Mouse (Mus musculus) 3134 (cell line): ENCODE results near the gene Gpank1.
A peak's percentile ranks its signal among the peaks of the same experiment; 100 is the strongest.
"Not testable (repeated sequence)": the region's sequence is repeated elsewhere in the genome, so short reads cannot be mapped to it uniquely, and the experiment has no call there.

Source experiments
- DNase-seq: peaks from one replicate; pipeline ENCODE4 v3.0.0-alpha.2; 2011; ENCODE audit warnings: low spot score; ENCODE audit not compliant: insufficient read length; ENCODE audit errors: extremely low read depth

Gpank1 gene

DNA sequence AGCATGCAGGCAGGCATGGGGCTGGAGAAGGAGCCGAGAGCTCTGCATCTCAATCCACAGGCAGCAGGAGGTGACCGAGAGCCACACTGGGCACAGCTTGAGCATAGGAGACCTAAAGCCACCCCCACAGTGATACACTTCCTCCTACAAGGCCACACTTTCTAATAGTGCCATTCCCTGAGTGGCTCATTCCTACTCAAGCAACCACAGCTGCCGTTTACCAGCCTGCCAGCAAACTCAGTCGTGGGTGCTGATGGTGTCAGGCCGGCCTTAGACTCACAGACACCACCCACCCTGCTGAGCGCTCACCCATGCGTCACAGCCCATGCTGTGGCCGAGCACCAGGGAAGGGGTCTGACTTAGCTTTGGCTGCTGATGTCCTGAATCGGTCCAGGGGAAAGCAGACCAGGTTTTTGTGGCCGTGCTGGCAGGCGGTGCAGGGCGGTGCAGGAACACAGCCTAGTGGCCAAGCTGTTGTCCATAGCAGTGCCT, 24.0 kb upstream of the Gpank1 start:
- DNase-seq: no peak

- no peak for DNase-seq
Measured at GRCm38 (mm10) chr17:35100196-35100765, 21.0 kb upstream of the Gpank1 start.

DNA sequence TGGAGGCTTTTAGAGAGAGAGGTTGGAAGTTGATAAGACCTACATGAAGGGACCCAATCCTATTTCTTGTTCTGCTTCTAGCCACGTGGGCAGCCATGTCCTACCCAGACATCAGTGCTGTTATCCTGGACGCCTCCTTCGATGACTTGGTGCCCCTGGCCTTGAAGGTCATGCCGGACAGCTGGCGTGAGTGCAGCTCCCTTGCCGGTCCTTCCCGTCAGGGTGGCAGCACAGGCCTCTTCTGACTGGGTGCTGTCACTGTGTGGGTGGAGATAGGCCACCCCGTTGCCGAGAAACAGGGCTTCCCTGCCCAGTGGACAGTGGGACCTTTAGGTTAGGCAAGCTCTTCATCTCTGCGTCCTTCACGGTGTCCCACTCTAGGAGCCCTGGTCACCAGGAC, 20.1 kb upstream of the Gpank1 start:
- no peak for DNase-seq

- DNase-seq: no peak
Measured at GRCm38 (mm10) chr17:35102299-35102698, 19.0 kb upstream of the Gpank1 start.

- DNase-seq: no peak
Measured at GRCm38 (mm10) chr17:35103221-35103690, 18.0 kb upstream of the Gpank1 start.

- DNase-seq: no peak
Measured at GRCm38 (mm10) chr17:35104079-35104478, 17.2 kb upstream of the Gpank1 start.

- DNase-seq: no peak
Measured at GRCm38 (mm10) chr17:35104754-35105153, 16.5 kb upstream of the Gpank1 start.

DNA sequence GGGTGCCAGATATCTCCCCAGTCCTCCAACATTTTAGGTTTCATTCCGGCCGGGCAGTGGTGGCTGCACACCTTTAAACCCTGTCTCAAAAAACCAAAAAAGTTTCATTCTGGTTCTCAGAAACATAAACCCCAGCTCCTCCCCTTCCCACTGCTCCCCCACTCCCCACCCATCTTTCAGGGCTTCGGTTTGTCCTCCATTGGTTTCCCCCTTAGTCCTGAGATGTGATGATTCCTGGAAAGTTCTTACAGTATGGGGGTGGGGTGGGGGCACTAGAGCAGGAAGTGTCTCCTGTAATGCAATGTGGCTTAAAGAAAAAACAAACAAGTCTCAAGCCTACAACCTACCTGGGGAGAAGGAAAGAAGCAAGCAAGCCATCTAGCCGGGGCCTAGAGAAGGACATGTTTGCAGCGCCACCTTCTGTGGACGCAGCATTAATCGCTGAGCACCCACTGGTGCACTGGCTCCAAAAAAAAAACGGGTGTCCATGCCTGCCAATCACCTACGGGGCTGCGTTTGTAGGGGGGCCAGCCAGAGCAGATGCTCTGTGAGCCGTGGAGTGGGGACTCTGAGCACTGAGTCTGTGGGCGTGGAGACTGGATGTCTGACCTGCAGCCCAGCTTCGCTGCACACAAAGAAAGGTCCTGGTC, 15.4 kb upstream of the Gpank1 start:
- DNase-seq: no peak

DNA sequence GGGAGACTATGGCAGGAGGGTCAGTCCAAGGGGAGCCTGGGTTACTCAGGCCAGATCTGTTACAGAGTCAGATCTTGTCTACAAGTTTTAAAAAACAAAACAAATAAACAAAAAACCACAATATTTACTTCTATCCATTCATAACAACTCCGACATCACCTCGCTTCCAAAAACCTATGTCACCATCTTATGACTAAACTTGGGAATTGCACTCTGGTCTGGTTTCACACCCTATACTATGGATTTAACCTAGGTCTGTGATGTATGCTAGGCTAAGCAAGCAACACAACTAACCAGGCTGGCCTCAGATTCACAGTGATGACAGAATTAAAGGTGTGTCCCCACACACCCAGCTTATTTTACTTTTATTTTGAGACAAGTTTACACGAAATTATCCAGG, 14.7 kb upstream of the Gpank1 start:
- DNase-seq: no peak

- DNase-seq: no peak
Measured at GRCm38 (mm10) chr17:35108097-35108496, 13.2 kb upstream of the Gpank1 start, which contains the start of gene Ly6g5c. Gene Ly6g5c (plus strand): TSS chr17:35108279.

- no peak for DNase-seq
Measured at GRCm38 (mm10) chr17:35111774-35112173, 9.5 kb upstream of the Gpank1 start.

GRCm38 (mm10) chr17:35115046-35116019, 5.9 kb upstream of the Gpank1 start, which contains the start of gene Ly6g5b:
Gene Ly6g5b (minus strand): TSS chr17:35115428.
- DNase-seq: no peak

DNA sequence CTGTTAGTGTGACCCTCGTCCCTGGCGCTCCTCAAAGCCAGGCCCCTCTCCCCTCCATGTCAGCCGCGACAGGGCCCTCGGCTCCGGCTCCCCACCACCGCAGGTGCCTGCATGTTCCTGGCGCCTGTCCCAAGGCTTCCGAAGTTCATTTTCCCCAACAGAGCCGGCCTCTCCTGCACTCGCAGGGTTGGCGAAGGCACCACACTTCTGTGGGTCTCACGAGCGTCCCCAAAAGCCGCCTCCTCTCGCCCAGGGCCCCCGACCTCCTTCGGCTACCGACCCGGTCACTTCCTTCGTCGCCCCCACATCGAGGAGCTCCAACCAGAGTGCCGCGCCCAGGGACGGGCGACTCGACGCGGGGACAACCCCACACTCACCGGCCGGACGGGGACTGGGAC, 511 bp upstream of the Gpank1 start:
- DNase-seq: no peak

GRCm38 (mm10) chr17:35121871-35122303, 632 bp downstream of the Gpank1 start, which contains the start of gene Csnk2b:
Gene Csnk2b (minus strand): TSS chr17:35122053.
- DNase-seq: no peak

DNA sequence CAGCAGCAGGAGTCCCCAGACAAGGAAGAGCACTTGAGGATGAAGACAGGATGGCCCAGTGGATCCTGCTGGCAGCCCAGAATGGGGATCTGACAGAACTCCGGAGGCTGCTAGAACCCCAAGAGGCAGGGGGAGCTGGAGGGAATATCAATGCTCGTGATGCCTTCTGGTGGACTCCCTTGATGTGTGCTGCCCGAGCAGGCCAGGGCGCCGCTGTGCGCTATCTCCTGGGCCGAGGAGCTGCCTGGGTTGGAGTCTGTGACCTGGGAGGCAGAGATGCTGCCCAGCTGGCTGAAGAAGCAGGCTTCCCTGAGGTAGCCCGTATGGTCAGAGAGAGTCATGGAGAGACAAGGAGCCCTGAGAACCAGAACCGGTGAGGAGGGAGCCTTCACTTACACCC, 2.0 kb downstream of the Gpank1 start:
- DNase-seq: not testable (repeated sequence)

DNA sequence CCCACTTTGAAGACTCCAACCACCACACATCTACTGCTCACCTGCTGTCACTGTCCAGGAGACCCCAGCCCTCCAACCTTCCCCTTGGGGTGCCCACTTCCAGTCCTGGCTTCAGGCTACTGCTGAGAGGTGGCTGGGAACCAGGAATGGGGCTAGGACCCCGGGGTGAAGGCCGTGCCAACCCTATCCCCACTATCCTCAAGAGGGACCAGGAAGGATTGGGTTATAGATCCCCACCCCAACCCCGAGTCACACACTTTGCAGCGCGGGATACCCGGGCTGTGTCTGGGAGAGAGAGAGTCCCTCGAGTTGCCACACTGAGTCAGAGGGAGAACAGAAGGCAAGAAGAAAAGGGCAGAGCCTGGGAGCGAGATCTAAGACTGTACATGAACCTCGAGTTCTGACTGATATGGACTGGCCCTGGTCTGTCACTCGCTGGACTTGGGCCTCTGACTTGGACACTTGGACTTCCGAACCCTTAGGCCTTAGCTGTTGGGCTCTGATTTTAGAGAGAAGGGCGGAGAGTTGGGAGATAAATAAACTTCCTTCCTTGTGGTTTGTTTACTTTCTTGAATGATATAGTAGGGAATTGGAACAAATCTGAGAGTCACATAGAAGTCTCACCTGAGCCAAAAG, 3.1 kb downstream of the Gpank1 start:
- DNase-seq: not testable (repeated sequence)

DNA sequence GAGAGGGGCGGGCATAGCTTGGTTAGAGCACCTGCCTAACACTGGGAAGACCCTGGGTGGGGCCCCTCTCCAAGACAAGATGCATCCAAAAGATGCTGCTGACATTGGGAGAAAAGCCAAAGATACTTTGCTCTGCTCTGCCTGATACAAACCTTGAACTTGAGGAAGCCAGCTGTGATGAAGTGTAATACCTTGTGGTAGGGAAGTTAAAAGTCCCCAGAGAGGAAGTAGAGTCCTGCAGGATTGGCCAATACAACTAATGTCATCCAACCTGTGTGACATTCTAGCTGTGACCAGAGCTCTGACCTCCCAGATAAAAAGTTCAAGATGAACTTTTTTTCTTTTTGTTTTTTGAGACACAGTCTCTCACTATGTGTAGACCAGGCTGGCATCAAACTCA, 3.8 kb downstream of the Gpank1 start:
- no peak for DNase-seq

DNA sequence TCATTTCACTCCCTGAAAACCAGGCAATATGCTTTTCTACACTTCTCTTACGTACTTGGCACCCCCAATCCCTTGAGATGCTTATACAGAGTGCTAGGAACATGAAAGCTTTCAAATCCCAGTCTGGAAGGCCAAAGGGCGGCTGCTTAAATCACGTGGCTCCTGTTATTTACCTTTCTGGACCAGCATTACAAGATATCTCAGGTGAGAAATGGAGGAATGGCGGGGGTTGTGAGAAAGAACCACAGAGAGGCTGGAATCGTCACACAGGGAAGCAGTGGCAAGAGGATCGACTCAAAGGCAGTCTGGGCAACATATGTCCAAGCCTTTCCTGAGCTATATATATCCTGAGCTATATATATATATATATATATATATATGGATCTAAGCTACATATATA, 4.3 kb downstream of the Gpank1 start:
- no peak for DNase-seq

GRCm38 (mm10) chr17:35126206-35126611, 5.0 kb downstream of the Gpank1 start, which contains the start of gene D17H6S53E:
Gene D17H6S53E (plus strand): TSS chr17:35126373.
- peak; percentile 87 for DNase-seq

DNA sequence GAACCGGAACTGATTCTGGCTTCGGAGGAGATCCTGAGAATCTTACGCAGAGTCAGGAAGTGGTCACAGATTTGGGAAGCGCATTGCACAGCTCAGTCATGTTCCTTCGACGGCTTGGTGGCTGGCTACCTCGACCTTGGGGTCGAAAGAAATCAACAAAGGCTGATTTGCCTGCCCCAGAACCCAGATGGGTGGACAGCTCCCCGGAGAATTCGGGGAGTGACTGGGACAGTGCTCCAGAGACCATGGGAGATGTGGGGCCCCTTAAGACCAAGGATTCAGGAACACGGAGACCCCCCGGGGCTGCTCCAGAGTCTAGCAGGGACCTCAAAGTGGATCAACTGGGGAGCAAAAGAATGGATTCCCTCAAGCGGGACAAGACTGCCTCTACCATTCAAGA, 5.8 kb downstream of the Gpank1 start:
- no peak for DNase-seq
